Mouse (Mus musculus): ENCODE data around the gene Smtnl2. TPM values are rescaled to one million over a fixed set of nuclear protein-coding genes. Genes with fewer than 3 reads are reported as not detected.
A peak's percentile ranks its signal among the peaks of the same experiment; 100 is the strongest.

Smtnl2 gene
- polyA plus RNA-seq (2011; ENCODE audit: insufficient read depth, insufficient read length, low read depth, missing spikeins), result 19.7 and 24.3 TPM in 2 replicates

DNA sequence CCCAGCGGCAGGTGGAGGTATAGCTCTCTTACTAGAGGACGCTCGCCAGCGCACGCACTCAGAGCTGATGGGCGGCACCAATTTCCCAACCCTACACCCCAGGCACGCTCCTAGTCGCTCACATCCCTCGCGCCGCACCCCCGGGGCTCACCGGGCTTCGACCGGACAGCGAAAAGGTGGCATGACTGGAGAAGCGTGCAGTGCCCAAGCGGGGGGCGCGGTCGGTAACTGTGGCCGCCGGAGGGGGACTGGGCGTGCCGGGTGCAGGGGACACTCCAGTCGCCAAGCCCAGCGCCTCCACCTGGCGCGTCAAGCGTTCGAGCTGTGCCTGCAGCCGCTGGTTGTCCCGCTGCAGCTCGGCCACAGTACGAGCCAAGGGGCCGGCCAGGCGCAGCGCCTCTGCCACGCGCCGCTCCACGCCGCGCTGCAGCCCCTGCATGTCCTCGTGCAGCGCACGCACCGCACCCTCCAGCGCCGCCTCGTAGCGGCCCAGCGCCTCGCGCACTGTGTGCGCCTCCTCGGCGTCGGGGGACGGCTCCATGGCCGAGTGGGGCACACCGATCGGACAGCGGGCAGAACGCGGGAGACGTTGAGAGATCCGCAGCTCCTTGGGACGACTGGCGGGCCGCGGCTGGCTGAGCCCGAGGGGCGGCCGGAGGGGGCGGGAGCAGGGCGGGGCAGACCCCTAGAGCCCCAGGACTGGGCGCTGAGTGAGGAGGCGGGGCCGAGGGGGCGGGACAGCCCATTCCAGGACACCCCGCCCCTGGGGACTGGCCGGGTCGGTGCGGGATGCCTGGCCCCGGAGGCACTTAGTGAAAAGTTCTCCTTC lies at the start of gene Smtnl2:
Gene Smtnl2 (minus strand): TSS at position 621 of the 829 bp plus-strand sequence.
- Histone ChIP-seq H3K9me3 (replicated peaks; ENCODE audit: control insufficient read depth, insufficient read depth, low read length, poor library complexity, severe bottlenecking) (no peaks in the 10 kb centered on the region), H3K4me1 (ENCODE audit: control insufficient read depth, insufficient read depth, low read length) (peaks cover 4% of the 10 kb centered on the region), H3K36me3 (ENCODE audit: control insufficient read depth, insufficient read depth, low read length, poor library complexity, severe bottlenecking) (no peaks in the 10 kb centered on the region), H3K4me3 (ENCODE audit: low read depth, low read length) (peak within 1 kb of the TSS; percentile 71), H3K27me3 (ENCODE audit: control insufficient read depth, insufficient read depth, low read length, poor library complexity, severe bottlenecking) (no peaks in the 10 kb centered on the region), H3K27ac (ENCODE audit: insufficient read depth, low read length) (0 out of 2 replicates have a peak within 1 kb of the TSS, but pooled peaks have one; percentile 37), H3K9ac (ENCODE audit: low read depth, poor library complexity, severe bottlenecking) (peak within 1 kb of the TSS; percentile 29)
- TF ChIP-seq POLR2A (IDR thresholded peaks at IDR 0.05; ENCODE audit: insufficient read depth, low read length) (peak; percentile 29), CTCF (IDR thresholded peaks at IDR 0.05; ENCODE audit: low read depth, low read length) (peak; percentile 42), EP300 (IDR thresholded peaks at IDR 0.05; ENCODE audit: insufficient read depth, low read depth, low read length) (no peak)

- H3K9me3 ChIP-seq (replicated peaks; ENCODE audit: control insufficient read depth, insufficient read depth, low read length, poor library complexity, severe bottlenecking), result no peaks in the 10 kb centered on the region
- H3K4me1 ChIP-seq (ENCODE audit: control insufficient read depth, insufficient read depth, low read length), result no peaks in the 10 kb centered on the region
- no peak overlapping the region for H3K9ac ChIP-seq (ENCODE audit: low read depth, poor library complexity, severe bottlenecking)
- H3K36me3 ChIP-seq (ENCODE audit: control insufficient read depth, insufficient read depth, low read length, poor library complexity, severe bottlenecking), result no peaks in the 10 kb centered on the region
- no peak overlapping the region for H3K4me3 ChIP-seq (ENCODE audit: low read depth, low read length)
- TF ChIP-seq CTCF (IDR thresholded peaks at IDR 0.05; ENCODE audit: low read depth, low read length) (no peak), EP300 (IDR thresholded peaks at IDR 0.05; ENCODE audit: insufficient read depth, low read depth, low read length) (no peak), POLR2A (IDR thresholded peaks at IDR 0.05; ENCODE audit: insufficient read depth, low read length) (no peak)
- no peak overlapping the region for H3K27ac ChIP-seq (ENCODE audit: insufficient read depth, low read length)
- no peaks in the 10 kb centered on the region for H3K27me3 ChIP-seq (ENCODE audit: control insufficient read depth, insufficient read depth, low read length, poor library complexity, severe bottlenecking)
Measured at GRCm38 (mm10) chr11:72458502-72458901, 47.0 kb upstream of the Smtnl2 start.

DNA sequence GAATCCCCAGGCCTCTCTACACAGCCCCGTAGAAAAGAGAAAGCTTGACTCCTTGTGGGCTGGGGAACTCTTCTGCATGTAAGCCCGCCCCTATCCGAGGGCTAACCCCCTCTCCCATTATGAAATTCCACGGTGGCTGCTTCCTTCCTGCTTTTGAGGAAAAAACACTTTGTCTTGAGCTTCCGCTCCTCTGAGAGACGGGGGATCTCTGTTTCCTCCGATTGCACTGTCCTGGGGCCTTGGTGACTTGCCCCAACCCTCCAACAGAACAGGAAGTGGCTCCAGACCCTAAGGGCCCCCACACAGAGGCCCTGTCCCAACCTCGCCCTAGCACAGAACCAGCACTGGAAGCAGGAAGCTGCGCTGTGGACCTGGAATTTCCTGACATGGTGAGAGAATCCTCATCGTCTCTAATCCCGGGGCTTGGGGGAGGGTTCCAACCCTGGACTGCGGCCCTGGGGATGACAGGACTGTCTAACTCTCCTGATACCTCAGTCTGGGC lies 46.5 kb upstream of the Smtnl2 start:
- H3K4me1 ChIP-seq (ENCODE audit: control insufficient read depth, insufficient read depth, low read length), result no peaks in the 10 kb centered on the region
- H3K36me3 ChIP-seq (ENCODE audit: control insufficient read depth, insufficient read depth, low read length, poor library complexity, severe bottlenecking), result no peaks in the 10 kb centered on the region
- no peaks in the 10 kb centered on the region for H3K27me3 ChIP-seq (ENCODE audit: control insufficient read depth, insufficient read depth, low read length, poor library complexity, severe bottlenecking)
- no peak overlapping the region for H3K9ac ChIP-seq (ENCODE audit: low read depth, poor library complexity, severe bottlenecking)
- TF ChIP-seq POLR2A (IDR thresholded peaks at IDR 0.05; ENCODE audit: insufficient read depth, low read length) (no peak), CTCF (IDR thresholded peaks at IDR 0.05; ENCODE audit: low read depth, low read length) (no peak), EP300 (IDR thresholded peaks at IDR 0.05; ENCODE audit: insufficient read depth, low read depth, low read length) (no peak)
- no peaks in the 10 kb centered on the region for H3K9me3 ChIP-seq (replicated peaks; ENCODE audit: control insufficient read depth, insufficient read depth, low read length, poor library complexity, severe bottlenecking)
- H3K27ac ChIP-seq (ENCODE audit: insufficient read depth, low read length), result no peak overlapping the region
- H3K4me3 ChIP-seq (ENCODE audit: low read depth, low read length), result no peak overlapping the region

GRCm38 (mm10) chr11:72455694-72456093 lies 44.2 kb upstream of the Smtnl2 start:
- peaks cover 14% of the 10 kb centered on the region for H3K36me3 ChIP-seq (ENCODE audit: control insufficient read depth, insufficient read depth, low read length, poor library complexity, severe bottlenecking)
- H3K4me1 ChIP-seq (ENCODE audit: control insufficient read depth, insufficient read depth, low read length), result no peaks in the 10 kb centered on the region
- no peaks in the 10 kb centered on the region for H3K27me3 ChIP-seq (ENCODE audit: control insufficient read depth, insufficient read depth, low read length, poor library complexity, severe bottlenecking)
- no peak for TF ChIP-seq POLR2A (IDR thresholded peaks at IDR 0.05; ENCODE audit: insufficient read depth, low read length)
- no peak for TF ChIP-seq CTCF (IDR thresholded peaks at IDR 0.05; ENCODE audit: low read depth, low read length)
- TF ChIP-seq EP300 (IDR thresholded peaks at IDR 0.05; ENCODE audit: insufficient read depth, low read depth, low read length), result no peak
- H3K9me3 ChIP-seq (replicated peaks; ENCODE audit: control insufficient read depth, insufficient read depth, low read length, poor library complexity, severe bottlenecking), result no peaks in the 10 kb centered on the region
- peak overlapping the region; percentile 32; the same call in 1 of the 2 replicates for H3K4me3 ChIP-seq (ENCODE audit: low read depth, low read length)
- no peak overlapping the region for H3K27ac ChIP-seq (ENCODE audit: insufficient read depth, low read length)
- peak overlapping the region; percentile 33 for H3K9ac ChIP-seq (ENCODE audit: low read depth, poor library complexity, severe bottlenecking)

- H3K4me3 ChIP-seq (ENCODE audit: low read depth, low read length), result no peak overlapping the region
- no peaks in the 10 kb centered on the region for H3K9me3 ChIP-seq (replicated peaks; ENCODE audit: control insufficient read depth, insufficient read depth, low read length, poor library complexity, severe bottlenecking)
- no peaks in the 10 kb centered on the region for H3K4me1 ChIP-seq (ENCODE audit: control insufficient read depth, insufficient read depth, low read length)
- no peak overlapping the region for H3K9ac ChIP-seq (ENCODE audit: low read depth, poor library complexity, severe bottlenecking)
- peaks cover 37% of the 10 kb centered on the region for H3K36me3 ChIP-seq (ENCODE audit: control insufficient read depth, insufficient read depth, low read length, poor library complexity, severe bottlenecking)
- TF ChIP-seq EP300 (IDR thresholded peaks at IDR 0.05; ENCODE audit: insufficient read depth, low read depth, low read length) (no peak), POLR2A (IDR thresholded peaks at IDR 0.05; ENCODE audit: insufficient read depth, low read length) (no peak), CTCF (IDR thresholded peaks at IDR 0.05; ENCODE audit: low read depth, low read length) (no peak)
- no peaks in the 10 kb centered on the region for H3K27me3 ChIP-seq (ENCODE audit: control insufficient read depth, insufficient read depth, low read length, poor library complexity, severe bottlenecking)
- no peak overlapping the region for H3K27ac ChIP-seq (ENCODE audit: insufficient read depth, low read length)
Measured at GRCm38 (mm10) chr11:72453105-72453953, 41.8 kb upstream of the Smtnl2 start.

Data from ES-Bruce4 (cell line).